Mouse (Mus musculus) lung, postnatal 0 days (tissue): ENCODE results near the gene Ftl1-ps1.

Experiments
- CTCF ChIP-seq: IDR thresholded peaks from 2 replicates; pipeline ENCODE4 v1.5.1; 2016; ENCODE audit warnings: antibody characterized with exemption, mild to moderate bottlenecking
- EP300 ChIP-seq: IDR thresholded peaks from 2 replicates; pipeline ENCODE4 v1.6.1; 2016; ENCODE audit warnings: antibody characterized with exemption, mild to moderate bottlenecking, control low read depth

DNA sequence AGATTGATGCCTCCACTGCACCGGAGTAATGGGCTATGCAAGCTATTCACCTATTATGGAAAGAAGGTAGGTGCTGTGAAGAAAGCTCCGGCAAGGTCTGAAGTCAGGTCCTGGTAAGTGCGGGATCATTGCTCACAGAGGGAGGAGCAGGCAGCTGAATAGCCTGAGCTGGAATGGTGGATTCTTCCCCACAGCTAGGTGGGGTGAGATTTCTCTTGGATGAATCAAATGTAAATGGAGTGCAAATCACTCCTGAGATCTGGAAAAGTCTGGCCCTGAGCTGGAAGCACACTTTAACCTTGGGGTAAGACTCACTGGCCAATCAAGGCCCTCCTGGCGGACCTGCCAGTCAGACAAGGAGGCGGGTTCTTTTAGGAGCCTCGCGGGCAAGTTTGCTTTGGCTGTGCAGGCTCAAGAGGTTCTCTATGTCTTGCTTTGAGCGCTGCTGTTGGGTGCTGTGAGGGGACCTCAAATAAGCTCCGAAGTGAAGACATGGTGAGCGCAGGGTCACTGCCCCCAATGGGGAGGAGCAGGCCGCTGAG is at the start of gene Ftl1-ps1:
- TF ChIP-seq CTCF (no peak), EP300 (no peak)
